Mouse (Mus musculus) heart, embryonic 16.5 days (tissue): ENCODE measurements around the gene 2010109A12Rik. TPM values are rescaled to one million over a fixed set of nuclear protein-coding genes. Genes with fewer than 3 reads are reported as not detected.

Source experiments
- ATAC-seq: fragments of 200-750 bp; cut with Nextera tagmentation; replicated peaks from 2 replicates; pipeline ENCODE4 v1.8.0; 2017; ENCODE audit warnings: moderate number of reproducible peaks; ENCODE audit not compliant: insufficient read depth, low FRiP score; ENCODE audit errors: extremely low read depth
- H3K27ac ChIP-seq: fragments of 300-500 bp; sonication (generic); 2 replicates; pipeline ENCODE4 v1.5.1; 2014; ENCODE audit warnings: mild to moderate bottlenecking, low read length, control low read depth, moderate library complexity
- H3K27me3 ChIP-seq: fragments of 300-500 bp; sonication (generic); 2 replicates; pipeline ENCODE4 v1.6.1; 2014; ENCODE audit warnings: low read length, mixed read lengths; ENCODE audit not compliant: control insufficient read depth, insufficient read depth
- H3K36me3 ChIP-seq: fragments of 300-500 bp; sonication (generic); 2 replicates; pipeline ENCODE4 v1.6.1; 2014; ENCODE audit not compliant: control insufficient read depth, insufficient read depth
- H3K4me1 ChIP-seq: fragments of 300-500 bp; sonication (generic); 2 replicates; pipeline ENCODE4 v1.6.1; 2014; ENCODE audit warnings: low read length, mixed read lengths; ENCODE audit not compliant: control insufficient read depth, insufficient read depth
- H3K4me2 ChIP-seq: fragments of 300-500 bp; sonication (generic); 2 replicates; pipeline ENCODE4 v1.6.1; 2014; ENCODE audit warnings: low read depth, mild to moderate bottlenecking, control low read depth, low read length
- H3K4me3 ChIP-seq: fragments of 300-500 bp; sonication (generic); 2 replicates; pipeline ENCODE4 v1.5.1; 2014; ENCODE audit warnings: mild to moderate bottlenecking, control low read depth, low read length
- H3K9ac ChIP-seq: fragments of 300-500 bp; sonication (generic); 2 replicates; pipeline ENCODE4 v1.6.1; 2014; ENCODE audit warnings: low read length, control low read depth
- H3K9me3 ChIP-seq: fragments of 300-500 bp; sonication (generic); replicated peaks from 2 replicates; pipeline ENCODE4 v1.6.1; 2016; ENCODE audit warnings: low read length; ENCODE audit not compliant: control insufficient read depth
- WGBS: fragments of 180-500 bp; shearing (Covaris S2); extraction: QIAGEN DNeasy Blood & Tissue Kit; methylation state at CpG from one replicate; pipeline ENCODE4 v1.1.7; 2014; 5-methylcytosine and 5-hydroxymethylcytosine counted together
- polyA plus RNA-seq: library from polyadenylated mRNA; unstranded; fragments of >200 nt; fragmentation: Nextera tagmentation; extraction: Ambion mirVana; gene quantifications from 2 replicates; pipeline ENCODE4 v1.2.1, GENCODE M21; 2015

Gene 2010109A12Rik
- polyA plus RNA-seq, 1 experiment from 2014 or later = 2.0 TPM

GRCm38 (mm10) chr5:93236541-93236940, 30.2 kb downstream of the 2010109A12Rik start:
- H3K9ac ChIP-seq = no peak overlapping the region
- no peak overlapping the region for H3K4me2 ChIP-seq
- no peaks in the 10 kb centered on the region for H3K4me1 ChIP-seq
- no peaks in the 10 kb centered on the region for H3K27me3 ChIP-seq
- H3K9me3 ChIP-seq = no peaks in the 10 kb centered on the region
- no peak for ATAC-seq
- H3K4me3 ChIP-seq = no peak overlapping the region
- WGBS = 84% methylated on average over 4 of the region's 4 CpGs
- no peaks in the 10 kb centered on the region for H3K36me3 ChIP-seq
- no peak overlapping the region for H3K27ac ChIP-seq

- H3K9me3 ChIP-seq = 0 out of 2 replicates have a peak, but pooled peaks cover 2% of the 10 kb centered on the region
- H3K9ac ChIP-seq = no peak overlapping the region
- whole genome bisulfite sequencing = 52% methylated on average over 8 of the region's 8 CpGs
- ATAC-seq = no peak
- H3K4me2 ChIP-seq = no peak overlapping the region
- H3K4me3 ChIP-seq = no peak overlapping the region
- H3K4me1 ChIP-seq = no peaks in the 10 kb centered on the region
- no peaks in the 10 kb centered on the region for H3K27me3 ChIP-seq
- no peaks in the 10 kb centered on the region for H3K36me3 ChIP-seq
- no peak overlapping the region for H3K27ac ChIP-seq
Observed at GRCm38 (mm10) chr5:93239590-93240544, 33.5 kb downstream of the 2010109A12Rik start.

DNA sequence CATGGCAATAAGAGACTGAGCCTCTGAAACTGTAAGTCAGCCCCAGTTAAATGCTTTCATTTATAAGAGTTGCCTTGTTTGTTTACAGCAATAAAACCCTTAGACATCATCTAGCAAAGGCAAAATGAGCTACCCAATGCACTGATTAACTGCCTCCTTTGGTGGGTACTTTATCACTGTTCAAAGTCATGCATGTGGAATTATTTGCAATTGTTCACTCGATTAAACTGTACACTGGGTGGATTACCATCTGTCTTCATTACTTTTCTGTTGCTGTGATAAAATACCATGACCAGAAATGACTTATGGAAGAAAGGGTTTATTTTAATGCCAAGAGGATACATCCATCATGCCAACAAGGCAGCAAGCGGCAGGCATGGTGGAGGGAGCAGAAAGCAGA, 39.0 kb downstream of the 2010109A12Rik start:
- Histone ChIP-seq H3K4me2 (no peak overlapping the region), H3K9me3 (0 out of 2 replicates have a peak, but pooled peaks cover 2% of the 10 kb centered on the region), H3K9ac (no peak overlapping the region), H3K27me3 (no peaks in the 10 kb centered on the region), H3K4me1 (no peaks in the 10 kb centered on the region), H3K27ac (no peak overlapping the region), H3K4me3 (no peak overlapping the region), H3K36me3 (no peaks in the 10 kb centered on the region)
- ATAC-seq = no peak
- WGBS = 75% methylated on average over 2 of the region's 2 CpGs

GRCm38 (mm10) chr5:93249940-93250578, 43.7 kb downstream of the 2010109A12Rik start:
- Histone ChIP-seq H3K27ac (no peak overlapping the region), H3K4me3 (no peak overlapping the region), H3K9me3 (no peaks in the 10 kb centered on the region), H3K9ac (no peak overlapping the region), H3K4me1 (no peaks in the 10 kb centered on the region), H3K36me3 (no peaks in the 10 kb centered on the region), H3K4me2 (no peak overlapping the region), H3K27me3 (no peaks in the 10 kb centered on the region)
- 74% methylated on average over 6 of the region's 6 CpGs for WGBS
- no peak for ATAC-seq

- no peaks in the 10 kb centered on the region for H3K9me3 ChIP-seq
- no peak overlapping the region for H3K4me3 ChIP-seq
- no peaks in the 10 kb centered on the region for H3K27me3 ChIP-seq
- H3K9ac ChIP-seq = no peak overlapping the region
- no peaks in the 10 kb centered on the region for H3K36me3 ChIP-seq
- no peak overlapping the region for H3K27ac ChIP-seq
- ATAC-seq = no peak
- H3K4me1 ChIP-seq = no peaks in the 10 kb centered on the region
- WGBS = 70% methylated on average over 12 of the region's 12 CpGs
- no peak overlapping the region for H3K4me2 ChIP-seq
Observed at GRCm38 (mm10) chr5:93251001-93251760, 44.9 kb downstream of the 2010109A12Rik start.

DNA sequence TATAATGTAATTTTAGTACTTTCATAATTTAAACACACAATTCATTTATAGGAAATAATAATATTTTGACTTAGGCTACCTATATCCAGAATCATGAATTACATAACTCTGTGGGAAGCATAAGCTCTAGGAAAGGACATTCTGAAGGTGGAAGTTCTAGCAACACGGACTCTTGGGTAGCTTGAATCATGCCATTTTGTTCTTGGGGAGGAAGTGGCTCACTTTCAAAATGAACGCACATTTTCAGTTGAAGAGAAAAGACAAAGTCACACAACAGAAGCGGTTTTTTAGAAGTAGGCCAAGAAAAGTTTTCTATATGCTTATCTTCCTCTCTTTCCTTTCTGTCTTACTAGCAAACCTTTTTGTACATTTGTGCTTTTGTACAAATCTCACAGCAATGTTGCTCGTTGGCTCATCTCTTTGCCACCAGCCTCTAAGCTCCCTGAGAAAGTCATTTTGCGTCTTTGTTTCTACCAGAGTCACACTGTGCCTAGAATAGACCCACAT, 49.5 kb downstream of the 2010109A12Rik start:
- Histone ChIP-seq H3K36me3 (no peaks in the 10 kb centered on the region), H3K4me2 (no peak overlapping the region), H3K4me1 (no peaks in the 10 kb centered on the region), H3K9me3 (peaks cover 6% of the 10 kb centered on the region; the same call in 1 of the 2 replicates), H3K4me3 (no peak overlapping the region), H3K9ac (no peak overlapping the region), H3K27ac (no peak overlapping the region), H3K27me3 (no peaks in the 10 kb centered on the region)
- 88% methylated on average over 5 of the region's 5 CpGs for WGBS
- no peak for ATAC-seq

GRCm38 (mm10) chr5:93256820-93257405, 50.6 kb downstream of the 2010109A12Rik start:
- Histone ChIP-seq H3K27ac (no peak overlapping the region), H3K4me3 (no peak overlapping the region), H3K9me3 (peaks cover 6% of the 10 kb centered on the region; the same call in 1 of the 2 replicates), H3K4me1 (no peaks in the 10 kb centered on the region), H3K27me3 (no peaks in the 10 kb centered on the region), H3K4me2 (no peak overlapping the region), H3K36me3 (no peaks in the 10 kb centered on the region), H3K9ac (no peak overlapping the region)
- ATAC-seq = no peak

- H3K4me1 ChIP-seq = peaks cover 7% of the 10 kb centered on the region
- H3K27ac ChIP-seq = no peak overlapping the region
- no peak overlapping the region for H3K4me3 ChIP-seq
- peaks cover 6% of the 10 kb centered on the region; the same call in 1 of the 2 replicates for H3K9me3 ChIP-seq
- no peak overlapping the region for H3K9ac ChIP-seq
- H3K27me3 ChIP-seq = no peaks in the 10 kb centered on the region
- H3K36me3 ChIP-seq = no peaks in the 10 kb centered on the region
- no peak for ATAC-seq
- H3K4me2 ChIP-seq = no peak overlapping the region
Observed at GRCm38 (mm10) chr5:93259349-93259748, 53.0 kb downstream of the 2010109A12Rik start.
